Mouse (Mus musculus): ENCODE data around the gene Slfnl1. TPM values are rescaled to one million over a fixed set of nuclear protein-coding genes. Genes with fewer than 3 reads are reported as not detected.

Slfnl1 gene
- total RNA-seq, 1 experiment from 2014 or later, result 0.39 TPM

DNA sequence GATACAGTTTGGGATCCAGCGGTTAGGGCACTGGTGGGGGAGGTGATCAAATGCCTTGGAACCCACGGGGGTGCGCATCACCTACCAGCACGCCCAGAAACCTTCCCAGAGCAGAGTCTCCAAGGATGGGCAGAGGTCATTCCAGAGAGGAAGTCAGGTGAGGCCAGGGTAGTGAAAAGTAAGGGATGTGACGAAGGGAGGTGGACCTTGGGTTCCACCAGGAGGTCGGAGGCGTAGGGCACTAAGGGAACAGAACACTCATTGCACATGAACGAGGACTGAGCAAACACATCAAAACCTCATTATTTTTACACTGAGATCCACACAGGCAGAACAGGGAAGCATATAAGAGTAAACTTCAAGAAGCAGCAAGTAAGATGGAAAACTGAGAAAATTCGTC lies 49.7 kb downstream of the Slfnl1 start:
- no peak for DNase-seq

Other genes with a start within 250 kb of the Slfnl1 start
- 0.71 and 1.9 TPM in 2 replicates for gene Foxo6, start 244.9 kb upstream of the Slfnl1 start, total RNA-seq (2021)
- gene Scmh1, start 127.0 kb upstream of the Slfnl1 start, total RNA-seq (2021), result 41.2 and 47.5 TPM in 2 replicates
- gene Ctps, start 38.0 kb downstream of the Slfnl1 start, total RNA-seq (2021), result 30.5 and 41.3 TPM in 2 replicates
- gene Gm8439, start 56.5 kb downstream of the Slfnl1 start, total RNA-seq (2021), result not detected in 2 replicates
- 61.7 and 80.0 TPM in 2 replicates for gene Cited4, start 134.3 kb downstream of the Slfnl1 start, total RNA-seq (2021)
- gene Kcnq4, start 216.4 kb downstream of the Slfnl1 start, total RNA-seq (2021), result 1.5 and 2.0 TPM in 2 replicates

Data from adrenal gland, postnatal 25 days (tissue).